25 mouse cellular contexts compared by ENCODE assay signal in the genomic region with DNA sequence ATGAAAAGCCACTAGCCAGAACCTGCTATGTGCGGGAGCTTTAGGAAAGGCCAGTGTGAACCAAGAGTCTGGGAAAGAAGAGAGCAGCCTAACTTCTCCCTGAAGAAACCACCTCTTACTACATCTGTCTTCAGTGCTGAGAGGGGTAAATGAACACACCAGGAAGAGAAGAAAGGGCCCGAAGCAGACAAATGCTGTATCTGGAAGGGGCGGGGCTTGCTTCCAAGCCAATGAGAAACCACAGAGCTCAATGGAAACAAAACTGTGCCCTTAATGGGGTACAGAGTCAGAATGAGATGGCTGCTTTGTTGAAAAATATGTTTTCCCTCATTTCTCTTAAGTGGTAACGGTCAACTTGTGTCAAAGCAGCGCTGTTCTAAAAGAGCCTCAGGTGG.
DNase-seq lines count a peak whose midpoint lies in the region; ATAC-seq and TF ChIP-seq lines count a peak whose summit lies in the region.
"Had no signal": no experiment of that assay in that cellular context is flagged by ENCODE, and none has a peak within 500 bp of the region (broad histone marks: within the 10 kb centered on the region; RNA-seq: fewer than 3 reads in every experiment).

No protein-coding gene starts in this region.

- no peaks in the 10 kb centered on the region for H3K27me3 ChIP-seq in MEL (ENCODE audit: control insufficient read depth in 1 of 2, insufficient read depth in 2 of 2, low read length in 2 of 2)
- H3K27me3 ChIP-seq: embryonic facial prominence, embryonic 12.5 days; forebrain, embryonic 12.5 days; heart, embryonic 13.5 days; midbrain, embryonic 13.5 days; neural tube, embryonic 12.5 days had no signal

- TF ChIP-seq EP300 in MEL (IDR thresholded peaks at IDR 0.05; ENCODE audit: low read depth in 1 of 2, low read length in 2 of 2) = no peak

- peaks cover 24 to 32% of the 10 kb centered on the region in 2 experiments for H3K4me1 ChIP-seq in MEL (ENCODE audit: control insufficient read depth in 1 of 2, insufficient read depth in 2 of 2, low read length in 2 of 2)
- H3K4me1 ChIP-seq: forebrain, embryonic 12.5 days; neural tube, embryonic 12.5 days had no signal

- H3K79me2 ChIP-seq in MEL (ENCODE audit: control insufficient read depth, insufficient read depth, low read length, poor library complexity) = peaks cover 2% of the 10 kb centered on the region; the same call in 1 of the 2 replicates

- DNase-seq in CD4-positive helper T cell, adult 2 months (ENCODE audit: low read depth, low spot score) = peak; percentile 20
- peak; percentile 31 for DNase-seq in MEL (ENCODE audit: low read depth, low spot score)
- peak; percentile 70 for DNase-seq in thymus, postnatal 0 days (ENCODE audit: low spot score)
- no peak for DNase-seq in cerebellum, postnatal 36 days
- DNase-seq in T-cell, adult 2 months (ENCODE audit: low spot score) = no peak
- DNase-seq in lung, postnatal 36 days = no peak
- no peak for DNase-seq in left cerebral cortex, postnatal 10 days (ENCODE audit: extremely low spot score in 1 of 2, low spot score in 2 of 2)
- DNase-seq: adrenal gland, postnatal 36 days; cerebellum, adult 9-11 months; heart, adult 11 months; heart, postnatal 14 days; kidney, adult 11 months; left cerebral cortex, postnatal 4 days; retina, postnatal 1 day; right cerebral cortex, postnatal 25 days had no signal

- H3K36me3 ChIP-seq in MEL (ENCODE audit: control insufficient read depth in 1 of 2, insufficient read depth in 2 of 2, low read length in 2 of 2) = peaks cover 0 to 15% of the 10 kb centered on the region in 2 experiments; a peak in 2 of 4 replicates
- H3K36me3 ChIP-seq: embryonic facial prominence, embryonic 12.5 days; forebrain, embryonic 12.5 days; heart, embryonic 13.5 days; limb, embryonic 15.5 days; midbrain, embryonic 13.5 days; neural tube, embryonic 12.5 days had no signal

- H3K9ac ChIP-seq in MEL (ENCODE audit: control insufficient read depth, low read depth, low read length, poor library complexity, severe bottlenecking) = no peak overlapping the region
- H3K9ac ChIP-seq: embryonic facial prominence, embryonic 12.5 days; forebrain, embryonic 12.5 days; heart, embryonic 13.5 days; limb, embryonic 15.5 days; midbrain, embryonic 13.5 days; neural tube, embryonic 12.5 days had no signal

- no peak for TF ChIP-seq POLR2A in MEL (IDR thresholded peaks at IDR 0.05; ENCODE audit: control insufficient read depth in 1 of 2, insufficient read depth in 1 of 2, low read depth in 1 of 2, low read length in 2 of 2, poor library complexity in 1 of 2)

- ATAC-seq in megakaryocyte, adult 5-6 weeks (ENCODE audit: poor library complexity, severe bottlenecking) = 0 out of 2 replicates have a peak, but pooled peaks have one; percentile 22
- ATAC-seq: hindbrain, postnatal 0 days; midbrain, embryonic 13.5 days had no signal

- no peak overlapping the region for H3K4me3 ChIP-seq in MEL (ENCODE audit: control insufficient read depth in 1 of 2, insufficient read depth in 1 of 2, low read depth in 2 of 2, low read length in 2 of 2)
- H3K4me3 ChIP-seq: embryonic facial prominence, embryonic 12.5 days; forebrain, embryonic 12.5 days; heart, embryonic 13.5 days; left cerebral cortex, adult 2 months; limb, embryonic 15.5 days; midbrain, embryonic 13.5 days; neural tube, embryonic 12.5 days had no signal

- TF ChIP-seq CTCF in MEL (IDR thresholded peaks at IDR 0.05 in 2 of 3, conservative IDR thresholded peaks at IDR 0.05 in 1 of 3; ENCODE audit: control insufficient read depth in 1 of 3, insufficient read depth in 1 of 3, low read depth in 2 of 3, low read length in 3 of 3, poor library complexity in 1 of 3, severe bottlenecking in 1 of 3) = no peak

- no peak overlapping the region for H3K27ac ChIP-seq in MEL (ENCODE audit: control insufficient read depth, low read depth, low read length)
- H3K27ac ChIP-seq: embryonic facial prominence, embryonic 12.5 days; forebrain, embryonic 12.5 days; heart, embryonic 13.5 days; hindbrain, postnatal 0 days; kidney, postnatal 0 days; left cerebral cortex, adult 2 months; limb, embryonic 15.5 days; midbrain, embryonic 13.5 days; neural tube, embryonic 12.5 days had no signal

- no peak for TF ChIP-seq RAD21 in MEL (IDR thresholded peaks at IDR 0.05; ENCODE audit: low read depth, low read length)

- intact Hi-C loops in left cerebral cortex, postnatal 10 days (cut with DNase I) = no loop called here

- no peaks in the 10 kb centered on the region for H3K9me3 ChIP-seq in MEL (replicated peaks; ENCODE audit: insufficient read depth, low read length)
- H3K9me3 ChIP-seq: embryonic facial prominence, embryonic 12.5 days; forebrain, embryonic 12.5 days; heart, embryonic 13.5 days; limb, embryonic 15.5 days; midbrain, embryonic 13.5 days; neural tube, embryonic 12.5 days had no signal

TF ChIP-seq in MEL, 35 proteins besides CTCF, POLR2A, EP300 and RAD21:
- TF ChIP-seq POLR2AphosphoS2 (IDR thresholded peaks at IDR 0.05; ENCODE audit: low read length) (no peak), MYB (IDR thresholded peaks at IDR 0.05; ENCODE audit: low read depth, low read length) (no peak), USF2 (IDR thresholded peaks at IDR 0.05; ENCODE audit: borderline replicate concordance in 1 of 2, insufficient read depth in 1 of 2, low read depth in 1 of 2, low read length in 2 of 2) (no peak), CHD1 (IDR thresholded peaks at IDR 0.05; ENCODE audit: low read depth, low read length) (no peak), MAZ (IDR thresholded peaks at IDR 0.05; ENCODE audit: low read depth, low read length) (no peak), RCOR1 (IDR thresholded peaks at IDR 0.05; ENCODE audit: low read depth, low read length) (no peak), ZMIZ1 (IDR thresholded peaks at IDR 0.05; ENCODE audit: low read depth, low read length) (no peak), ZC3H11A (IDR thresholded peaks at IDR 0.05; ENCODE audit: low read depth, low read length) (no peak; the same call in 1 of the 2 replicates), TCF12 (IDR thresholded peaks at IDR 0.05; ENCODE audit: low read depth, low read length) (no peak), ETS1 (IDR thresholded peaks at IDR 0.05; ENCODE audit: low read depth, low read length) (no peak), ZNF384 (IDR thresholded peaks at IDR 0.05; ENCODE audit: low read depth, low read length) (no peak), SIN3A (IDR thresholded peaks at IDR 0.05; ENCODE audit: low read length) (no peak), USF1 (IDR thresholded peaks at IDR 0.05; ENCODE audit: low read depth, low read length) (no peak)

Comparison
In these comparisons a context has a peak if more than half of its experiments do, and no peak if none do; other contexts are left out.
1. DNase-seq: peak in CD4-positive helper T cell, adult 2 months (single experiment), MEL (single experiment) and thymus, postnatal 0 days (single experiment); none in cerebellum, postnatal 36 days (0 of 2), T-cell, adult 2 months (single experiment), lung, postnatal 36 days (single experiment) and left cerebral cortex, postnatal 10 days (0 of 2).